Mouse (Mus musculus) erythroblast, embryonic 14.5 days (primary cell): ENCODE measurements around the gene Tmem59l. TPM values are rescaled to one million over a fixed set of nuclear protein-coding genes. Genes with fewer than 3 reads are reported as not detected.

ENCODE experiments used
- H3K27me3 ChIP-seq: 2 replicates; pipeline ENCODE4 v1.6.1; 2012; ENCODE audit warnings: inconsistent platforms; ENCODE audit not compliant: control insufficient read depth
- H3K36me3 ChIP-seq: 2 replicates; pipeline ENCODE4 v1.6.1; 2012; ENCODE audit warnings: mild to moderate bottlenecking, inconsistent platforms; ENCODE audit not compliant: control insufficient read depth
- H3K4me1 ChIP-seq: 2 replicates; pipeline ENCODE4 v1.6.1; 2012; ENCODE audit warnings: inconsistent platforms; ENCODE audit not compliant: control insufficient read depth
- H3K4me3 ChIP-seq: replicated peaks from 2 replicates; pipeline ENCODE3; 2012; ENCODE audit warnings: moderate library complexity, mild to moderate bottlenecking, inconsistent platforms
- H3K9me3 ChIP-seq: 2 replicates; pipeline ENCODE4 v1.6.1; 2012; ENCODE audit warnings: low read length, inconsistent platforms, mixed read lengths; ENCODE audit not compliant: control insufficient read depth
- GATA1 ChIP-seq: IDR thresholded peaks from 2 replicates; pipeline ENCODE4 v1.6.1; 2012; ENCODE audit warnings: low read length, inconsistent platforms, mixed read lengths
- TAL1 ChIP-seq: IDR thresholded peaks from 3 replicates; pipeline ENCODE4 v1.6.1; 2012; ENCODE audit warnings: low read length, inconsistent platforms, mixed read lengths
- polyA plus RNA-seq: library from polyadenylated mRNA; stranded (reverse); fragments of >175 nt; gene quantifications from 2 replicates; pipeline ENCODE4 v1.2.3, GENCODE M21; 2012

Tmem59l gene
- polyA plus RNA-seq = not detected in 2 replicates

DNA sequence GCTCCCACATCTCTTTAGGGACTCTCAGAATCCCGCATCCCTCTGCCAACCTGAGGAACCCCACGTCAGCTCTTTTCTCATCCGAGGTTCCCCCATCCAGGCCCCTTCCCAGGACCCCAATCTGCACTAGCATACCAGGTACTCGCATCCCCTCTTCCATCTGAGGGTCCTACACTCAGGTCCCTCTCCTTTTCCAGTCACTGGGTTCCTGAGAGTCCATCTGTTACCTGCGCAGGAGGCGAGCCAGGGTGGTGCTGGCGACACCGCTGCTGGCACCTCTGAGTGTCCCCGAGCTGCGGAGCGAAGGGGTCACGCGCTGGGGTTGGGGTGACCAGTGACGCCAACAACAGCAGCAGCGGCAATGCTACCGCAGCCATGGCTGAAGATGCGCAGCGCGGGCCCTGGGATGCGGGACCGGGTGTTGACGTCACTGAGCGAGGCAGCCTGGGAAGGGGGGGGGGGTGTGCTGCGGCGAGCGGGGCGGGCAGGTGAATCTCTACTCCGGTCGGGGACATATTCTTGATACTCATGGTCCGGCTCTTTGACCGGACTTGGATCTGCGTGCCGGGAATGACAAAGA lies at the start of gene Tmem59l:
TSS of gene Tmem59l (minus strand) at position 418 of the 580 bp plus-strand sequence.
- TF ChIP-seq GATA1 = no peak
- no peak for TF ChIP-seq TAL1
- peaks cover 8% of the 10 kb centered on the region for H3K4me1 ChIP-seq
- no peaks in the 10 kb centered on the region for H3K36me3 ChIP-seq
- H3K4me3 ChIP-seq = no peak within 1 kb of the TSS
- peaks cover 35% of the 10 kb centered on the region; the same call in 1 of the 2 replicates for H3K9me3 ChIP-seq
- peaks cover 100% of the 10 kb centered on the region for H3K27me3 ChIP-seq

GRCm38 (mm10) chr8:70535701-70536100 lies 48.5 kb upstream of the Tmem59l start:
- no peak overlapping the region for H3K4me3 ChIP-seq
- H3K27me3 ChIP-seq = no peaks in the 10 kb centered on the region
- H3K9me3 ChIP-seq = no peaks in the 10 kb centered on the region
- H3K4me1 ChIP-seq = peaks cover 48% of the 10 kb centered on the region
- TF ChIP-seq GATA1 (no peak), TAL1 (no peak)
- peaks cover 71% of the 10 kb centered on the region for H3K36me3 ChIP-seq

GRCm38 (mm10) chr8:70535221-70535620 lies 48.1 kb upstream of the Tmem59l start:
- peaks cover 47% of the 10 kb centered on the region for H3K4me1 ChIP-seq
- no peaks in the 10 kb centered on the region for H3K9me3 ChIP-seq
- H3K27me3 ChIP-seq = no peaks in the 10 kb centered on the region
- TF ChIP-seq GATA1 (no peak), TAL1 (no peak)
- H3K4me3 ChIP-seq = no peak overlapping the region
- peaks cover 76% of the 10 kb centered on the region for H3K36me3 ChIP-seq

GRCm38 (mm10) chr8:70534281-70534680 lies 47.1 kb upstream of the Tmem59l start:
- Histone ChIP-seq H3K27me3 (no peaks in the 10 kb centered on the region), H3K36me3 (peaks cover 85% of the 10 kb centered on the region), H3K9me3 (no peaks in the 10 kb centered on the region), H3K4me3 (no peak overlapping the region), H3K4me1 (peaks cover 49% of the 10 kb centered on the region)
- TF ChIP-seq TAL1 (no peak), GATA1 (no peak)

DNA sequence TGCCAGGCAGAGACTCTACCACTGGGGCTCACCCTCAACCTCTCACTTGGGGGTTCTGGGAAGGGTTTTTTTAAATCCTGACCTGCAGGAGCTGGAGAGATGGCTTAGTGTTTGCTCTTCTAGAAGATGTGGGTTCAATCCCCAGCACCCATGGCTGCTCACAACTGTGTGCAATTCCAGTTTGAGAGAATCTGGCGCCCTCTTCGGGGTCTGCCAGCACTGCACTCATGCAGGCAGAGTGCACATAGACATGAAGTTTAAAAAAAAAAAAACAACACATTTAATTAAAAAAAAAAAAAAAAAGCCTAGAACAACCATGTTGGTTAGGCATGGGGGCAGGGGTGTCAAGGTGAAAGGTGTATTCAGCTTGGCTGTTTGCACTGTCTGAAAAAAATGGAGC lies 43.2 kb upstream of the Tmem59l start:
- Histone ChIP-seq H3K4me3 (no peak overlapping the region), H3K27me3 (no peaks in the 10 kb centered on the region), H3K9me3 (no peaks in the 10 kb centered on the region), H3K36me3 (peaks cover 63% of the 10 kb centered on the region), H3K4me1 (peaks cover 63% of the 10 kb centered on the region)
- TF ChIP-seq TAL1 = no peak
- TF ChIP-seq GATA1 = no peak

- Histone ChIP-seq H3K27me3 (no peaks in the 10 kb centered on the region), H3K4me1 (peaks cover 63% of the 10 kb centered on the region), H3K36me3 (peaks cover 58% of the 10 kb centered on the region), H3K4me3 (peak overlapping the region; percentile 50), H3K9me3 (no peaks in the 10 kb centered on the region)
- no peak for TF ChIP-seq TAL1
- TF ChIP-seq GATA1 = no peak
Measured at GRCm38 (mm10) chr8:70529741-70530161, 42.6 kb upstream of the Tmem59l start.

DNA sequence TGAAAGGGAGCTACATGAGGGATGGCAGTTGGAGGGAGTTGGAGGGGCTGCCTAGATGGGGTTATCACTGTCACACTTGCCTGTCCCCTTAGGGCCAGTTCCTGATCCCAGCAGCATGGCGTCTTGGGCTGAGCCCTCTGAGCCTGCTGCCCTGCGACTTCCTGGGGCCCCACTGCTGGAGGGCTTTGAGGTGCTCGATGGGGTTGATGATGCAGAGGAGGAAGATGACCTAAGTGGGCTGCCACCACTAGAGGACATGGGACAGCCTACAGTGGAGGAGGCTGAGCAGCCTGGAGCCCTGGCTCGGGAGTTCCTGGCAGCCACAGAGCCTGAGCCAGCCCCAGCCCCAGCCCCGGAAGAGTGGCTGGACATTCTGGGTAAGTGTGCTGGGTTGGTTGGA lies 42.1 kb upstream of the Tmem59l start:
- TF ChIP-seq GATA1 (no peak), TAL1 (no peak)
- Histone ChIP-seq H3K4me3 (peak overlapping the region; percentile 50), H3K9me3 (no peaks in the 10 kb centered on the region), H3K36me3 (peaks cover 53% of the 10 kb centered on the region), H3K27me3 (no peaks in the 10 kb centered on the region), H3K4me1 (peaks cover 59% of the 10 kb centered on the region)

- H3K27me3 ChIP-seq = no peaks in the 10 kb centered on the region
- H3K36me3 ChIP-seq = peaks cover 43% of the 10 kb centered on the region
- no peak for TF ChIP-seq GATA1
- no peak for TF ChIP-seq TAL1
- peaks cover 65% of the 10 kb centered on the region for H3K4me1 ChIP-seq
- H3K4me3 ChIP-seq = peak overlapping the region; percentile 77
- H3K9me3 ChIP-seq = no peaks in the 10 kb centered on the region
Measured at GRCm38 (mm10) chr8:70528182-70528797, 41.1 kb upstream of the Tmem59l start.

GRCm38 (mm10) chr8:70527512-70528181 lies 40.5 kb upstream of the Tmem59l start, which contains the start of the genes Fkbp8 and Kxd1:
TSS of gene Fkbp8 (plus strand) at chr8:70527724.
TSS of gene Kxd1 (minus strand) at chr8:70527956.
- H3K4me1 ChIP-seq = peaks cover 67% of the 10 kb centered on the region
- H3K9me3 ChIP-seq = no peaks in the 10 kb centered on the region
- H3K36me3 ChIP-seq = peaks cover 37% of the 10 kb centered on the region
- TF ChIP-seq GATA1 (no peak), TAL1 (no peak)
- no peaks in the 10 kb centered on the region for H3K27me3 ChIP-seq
- H3K4me3 ChIP-seq = peak within 1 kb of the TSS; percentile 77
